Mouse (Mus musculus) activated CD4-positive, CD25-positive, alpha-beta regulatory T cell (primary cell): ENCODE results near the gene U2af1. TPM values are rescaled to one million over a fixed set of nuclear protein-coding genes. Genes with fewer than 3 reads are reported as not detected.

ENCODE experiments used
- polyA plus RNA-seq, 2 experiments: library from polyadenylated mRNA; unstranded; fragments of 100-300 nt; shearing (Covaris generic); gene quantifications; one replicate each; pipeline ENCODE4 v1.2.1; 2017

U2af1 gene
- polyA plus RNA-seq, result 100 to 1,000 TPM; 203 to 250 TPM

GRCm38 (mm10) chr17:31658468-31659185, at the start of gene U2af1:
Gene U2af1 (minus strand): TSS chr17:31658892.

GRCm38 (mm10) chr17:31677507-31677906, 18.8 kb upstream of the U2af1 start, which contains the start of gene Cryaa:
Gene Cryaa (plus strand): TSS chr17:31677807.

GRCm38 (mm10) chr17:31636942-31637811, 21.5 kb downstream of the U2af1 start, which contains the start of gene Cbs:
Gene Cbs (minus strand): TSS chr17:31637238.

Other genes starting within 250 kb of the U2af1 start
- 10 to 100 TPM; 13.7 to 21.4 TPM for gene Wdr4, start 138.9 kb downstream of the U2af1 start, polyA plus RNA-seq
- gene Ndufv3, start 138.8 kb downstream of the U2af1 start, polyA plus RNA-seq, result 100 to 1,000 TPM; 267 to 317 TPM
- gene Pknox1, start 94.2 kb downstream of the U2af1 start, polyA plus RNA-seq, result 10 to 100 TPM; 33.3 to 43.5 TPM
- under 1 TPM; 0.29 to 0.36 TPM for gene Cbs, start 21.7 kb downstream of the U2af1 start, polyA plus RNA-seq
- not detected for gene Cryaa, start 18.9 kb upstream of the U2af1 start, polyA plus RNA-seq
- gene Sik1, start 196.9 kb upstream of the U2af1 start, polyA plus RNA-seq, result 10 to 100 TPM; 11.6 to 11.8 TPM